Mouse (Mus musculus) layer of hippocampus, adult 2 months (tissue): ENCODE data around the gene Cks2. TPM values are rescaled to one million over a fixed set of nuclear protein-coding genes. Genes with fewer than 3 reads are reported as not detected.

ENCODE experiments used
- DNase-seq, 2 experiments: peaks; one replicate each; pipeline ENCODE4 v3.0.0; 2022; ENCODE audit warnings: low spot score in 2 of 2
- H3K27ac ChIP-seq: fragments of 200-600 bp; 2 replicates; pipeline ENCODE4 v1.8.1; 2022
- H3K4me3 ChIP-seq: fragments of 200-600 bp; 2 replicates; pipeline ENCODE4 v1.8.1; 2022; ENCODE audit warnings: mild to moderate bottlenecking
- CTCF ChIP-seq: fragments of 200-600 bp; conservative IDR thresholded peaks from 2 replicates; pipeline ENCODE4 v1.8.1; 2022; ENCODE audit warnings: antibody characterized with exemption, mild to moderate bottlenecking, moderate library complexity
- long read RNA-seq, 2 experiments: library from polyadenylated mRNA; stranded (forward); transcript quantifications; one replicate each; pipeline ENCODE4 v2.0.0; 2021; ENCODE audit warnings: borderline mapping rate in 2 of 2
- total RNA-seq, 2 experiments: library from RNA; stranded (reverse); gene quantifications; 2 replicates each; pipeline ENCODE4 v1.2.3; 2021

Gene Cks2
- total RNA-seq: 1 to 10 TPM; 1.9 to 2.8 TPM
- long read RNA-seq, experiment 1: 0 reads
- long read RNA-seq, experiment 2, partial matches to known transcripts: 0 of 2 reads
- long read RNA-seq, experiment 2, other reads (novel, unspliced or antisense): 0 of 2 reads

DNA sequence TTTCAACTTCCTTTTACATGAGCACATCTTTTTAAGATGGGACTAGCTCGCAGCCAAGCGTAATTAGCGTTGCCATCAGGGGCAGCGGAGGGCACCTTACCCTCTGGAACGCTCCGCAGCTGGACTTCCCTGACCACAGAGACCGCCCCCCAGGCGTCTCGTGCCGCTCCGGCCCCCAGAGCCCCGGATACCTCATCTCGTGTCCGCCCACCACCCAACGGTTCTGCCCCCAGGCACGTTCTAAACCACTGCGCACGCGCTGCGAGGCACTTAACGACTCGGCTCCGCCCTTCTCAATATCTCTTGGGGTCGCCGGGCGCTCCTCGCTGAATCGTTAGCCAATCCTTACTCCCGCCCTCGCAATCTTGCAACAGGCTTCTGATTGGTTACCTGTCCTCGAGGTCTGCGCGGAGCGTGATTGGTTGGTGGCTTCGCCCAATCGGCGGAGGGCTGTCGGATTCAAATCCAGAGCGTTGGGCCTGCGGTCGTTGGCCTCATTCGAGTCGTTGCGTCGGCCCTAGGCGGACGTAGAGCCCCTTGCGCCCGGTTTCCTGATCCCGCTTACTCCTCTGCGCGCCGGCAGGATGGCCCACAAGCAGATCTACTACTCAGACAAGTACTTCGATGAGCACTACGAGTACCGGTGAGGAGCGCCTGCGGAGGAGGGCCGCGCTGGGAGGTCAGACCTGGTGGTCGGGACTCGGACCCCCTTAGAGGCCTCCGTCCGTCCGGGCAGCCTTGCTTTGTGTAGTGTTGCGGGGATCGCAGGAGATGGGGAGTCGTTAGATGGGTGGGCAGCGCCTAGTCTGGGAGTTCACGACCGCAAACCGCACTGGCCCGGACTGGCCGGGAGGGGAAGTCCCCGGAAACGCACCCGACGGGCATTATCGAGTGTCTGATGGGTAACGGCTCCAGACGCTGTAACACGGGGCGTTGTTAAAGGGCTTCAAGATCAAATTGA lies at the start of gene Cks2:
TSS of gene Cks2 (plus strand) at position 404 of the 961 bp plus-strand sequence.
- 0 out of 2 replicates have a peak, but pooled peaks have one; percentile 3 for TF ChIP-seq CTCF
- peak; percentile 96 to 97 for DNase-seq
- peak within 1 kb of the TSS; percentile 83 for H3K27ac ChIP-seq
- peak within 1 kb of the TSS; percentile 64 for H3K4me3 ChIP-seq

DNA sequence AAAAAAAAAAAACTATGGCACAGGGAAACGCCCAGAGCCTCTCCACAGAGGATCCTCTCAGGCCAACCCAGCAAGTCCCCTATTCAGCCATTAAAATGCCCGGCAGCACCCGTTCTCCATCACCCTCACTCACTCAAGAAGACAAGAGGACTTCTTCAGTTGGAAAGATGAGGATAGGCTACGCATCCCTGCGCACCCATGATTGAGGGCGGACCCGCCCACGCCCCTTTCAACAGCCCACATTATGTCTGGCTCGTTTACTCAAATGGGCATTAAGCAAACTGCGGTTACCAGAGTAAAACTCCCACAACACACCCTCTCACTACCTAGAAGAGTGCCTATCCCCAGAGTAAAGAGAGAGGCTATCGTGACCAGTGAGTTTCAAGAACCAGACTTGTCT lies 49.6 kb upstream of the Cks2 start:
- H3K4me3 ChIP-seq: peak overlapping the region; percentile 55; the same call in 1 of the 2 replicates
- TF ChIP-seq CTCF: no peak
- peak overlapping the region; percentile 80 for H3K27ac ChIP-seq
- peak in 1 of 2 experiments; percentile 29 for DNase-seq

DNA sequence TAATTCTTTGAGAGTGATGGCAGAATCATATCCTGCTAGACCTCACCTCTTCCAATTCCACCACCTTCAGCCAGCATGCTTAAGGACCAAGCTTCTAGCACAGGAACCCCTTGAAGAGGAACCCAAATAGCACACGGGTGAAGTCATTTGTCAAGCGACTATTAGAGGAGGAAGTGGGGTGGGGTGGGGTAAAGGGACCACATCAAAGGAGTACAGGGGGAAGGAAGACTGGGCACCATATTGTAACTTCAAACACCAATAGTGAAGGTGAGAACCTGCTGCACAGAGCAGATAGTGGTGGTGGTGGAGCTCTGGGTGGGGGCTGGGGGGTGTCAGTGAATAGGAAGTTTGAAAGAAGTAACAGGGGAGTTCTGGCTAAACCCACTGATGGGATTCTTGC lies 47.0 kb upstream of the Cks2 start:
- no peak for DNase-seq
- Histone ChIP-seq H3K4me3 (no peak overlapping the region), H3K27ac (no peak overlapping the region)
- TF ChIP-seq CTCF: no peak

DNA sequence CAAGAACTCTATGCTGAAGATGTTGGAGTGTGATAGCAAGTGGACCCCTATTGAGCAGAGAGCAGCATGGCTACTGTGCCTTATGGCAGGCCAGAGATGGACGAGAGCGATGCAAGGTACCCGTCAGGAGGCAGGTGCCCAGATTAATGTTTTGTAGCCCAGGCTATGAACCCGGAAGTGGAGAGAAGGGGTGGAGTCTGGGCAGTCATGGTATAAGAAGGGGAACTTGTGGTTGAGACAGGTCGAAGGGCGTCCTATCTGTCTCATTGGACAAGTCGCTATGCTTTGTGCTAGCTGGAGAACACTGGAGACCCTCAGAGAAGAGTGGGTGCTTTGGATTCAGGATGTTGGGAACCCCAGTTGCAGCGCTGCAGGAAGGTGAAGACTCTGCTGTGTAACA lies 44.9 kb upstream of the Cks2 start:
- no peak for DNase-seq
- H3K4me3 ChIP-seq: no peak overlapping the region
- no peak for TF ChIP-seq CTCF
- H3K27ac ChIP-seq: no peak overlapping the region

DNA sequence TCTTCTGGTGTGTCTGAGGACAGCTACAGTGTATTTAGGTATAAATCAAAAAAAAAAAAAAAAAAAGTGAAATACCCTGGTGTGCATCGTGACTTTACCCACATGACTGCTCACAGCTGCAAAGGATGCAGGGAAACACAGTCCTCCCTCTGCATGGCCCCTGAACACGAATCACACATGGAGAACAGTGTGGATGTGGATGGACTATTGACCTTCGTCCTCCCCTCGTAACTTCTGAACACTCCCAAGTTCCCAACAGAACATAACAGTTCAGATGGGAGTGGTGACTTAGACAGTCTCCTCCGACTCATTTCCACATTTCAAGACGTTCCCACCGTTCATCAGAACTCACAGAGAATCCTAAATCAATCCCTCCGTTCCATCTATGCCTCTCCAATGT lies 42.3 kb upstream of the Cks2 start:
- peak overlapping the region; percentile 88 for H3K27ac ChIP-seq
- DNase-seq: no peak
- peak overlapping the region; percentile 45; the same call in 1 of the 2 replicates for H3K4me3 ChIP-seq
- peak; percentile 37 for TF ChIP-seq CTCF

DNA sequence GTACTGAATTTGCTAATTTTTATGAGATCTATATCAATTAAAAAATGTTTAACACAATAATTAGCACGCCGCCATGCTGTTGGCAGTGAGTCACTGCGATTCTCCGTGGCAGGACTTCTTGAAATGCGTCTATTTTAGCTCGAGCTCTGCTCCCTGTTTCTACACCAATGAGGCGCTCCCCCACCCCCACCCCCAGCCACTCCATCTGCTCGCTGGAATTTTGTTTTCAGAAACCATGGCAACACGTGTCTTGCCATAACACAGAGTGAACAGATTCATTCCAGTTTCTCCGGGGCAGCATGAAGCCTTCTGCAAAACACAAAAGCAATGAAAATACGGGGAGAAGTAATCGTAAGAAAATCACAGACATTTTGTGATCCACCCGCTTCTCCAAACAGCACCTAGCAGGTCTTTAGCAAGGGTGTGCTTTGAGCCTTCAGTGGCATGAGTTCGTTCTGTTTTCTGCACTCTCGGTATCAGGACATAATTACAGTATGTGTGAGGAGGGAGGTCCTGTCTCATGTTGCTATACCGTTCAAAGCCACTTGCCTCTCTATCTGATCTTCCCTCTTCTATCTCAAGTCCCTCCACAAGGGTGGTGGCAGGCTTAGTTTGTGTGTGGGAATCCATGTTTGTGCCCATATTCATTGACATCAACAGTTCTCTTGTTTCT lies 41.7 kb upstream of the Cks2 start:
- H3K27ac ChIP-seq: peak overlapping the region; percentile 88
- TF ChIP-seq CTCF: no peak
- peak; percentile 61 to 76 for DNase-seq
- peak overlapping the region; percentile 45 for H3K4me3 ChIP-seq

DNA sequence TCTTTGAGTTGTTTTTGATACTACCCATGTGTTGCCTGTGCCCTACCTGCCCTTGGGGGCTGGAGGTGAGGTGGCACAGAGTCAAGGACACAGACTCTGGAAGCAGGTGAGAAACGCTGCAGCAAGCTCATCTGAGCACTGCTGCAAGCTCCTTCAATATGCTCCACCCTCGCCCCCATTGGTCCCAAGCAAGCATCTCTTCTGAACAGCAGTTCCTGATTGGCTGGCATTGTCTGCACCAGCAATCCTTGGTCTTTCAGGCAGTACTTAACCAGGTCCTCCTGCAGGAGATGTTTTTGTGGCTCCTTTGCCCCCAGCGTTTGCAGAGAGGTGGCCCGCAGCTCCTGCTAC lies 41.2 kb upstream of the Cks2 start:
- H3K27ac ChIP-seq: peak overlapping the region; percentile 88
- H3K4me3 ChIP-seq: peak overlapping the region; percentile 45
- DNase-seq: peak; percentile 48 to 58
- no peak for TF ChIP-seq CTCF

DNA sequence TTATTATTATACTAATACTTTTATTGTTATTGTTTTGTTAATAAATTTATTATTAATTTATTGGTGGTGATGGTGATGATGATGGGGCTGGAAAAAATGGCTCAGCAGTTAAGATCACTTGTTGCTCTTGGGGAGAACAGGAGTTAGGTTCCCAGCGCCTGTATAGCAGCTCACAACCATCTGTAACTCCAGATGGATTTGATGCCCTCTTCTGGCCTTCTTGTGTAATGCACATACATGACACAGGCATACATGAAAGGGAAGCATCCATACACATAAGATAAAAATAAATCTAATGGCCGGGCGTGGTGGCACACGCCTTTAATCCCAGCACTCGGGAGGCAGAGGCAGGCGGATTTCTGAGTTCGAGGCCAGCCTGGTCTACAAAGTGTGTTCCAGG lies 35.8 kb upstream of the Cks2 start:
- peak; percentile 54 for TF ChIP-seq CTCF

DNA sequence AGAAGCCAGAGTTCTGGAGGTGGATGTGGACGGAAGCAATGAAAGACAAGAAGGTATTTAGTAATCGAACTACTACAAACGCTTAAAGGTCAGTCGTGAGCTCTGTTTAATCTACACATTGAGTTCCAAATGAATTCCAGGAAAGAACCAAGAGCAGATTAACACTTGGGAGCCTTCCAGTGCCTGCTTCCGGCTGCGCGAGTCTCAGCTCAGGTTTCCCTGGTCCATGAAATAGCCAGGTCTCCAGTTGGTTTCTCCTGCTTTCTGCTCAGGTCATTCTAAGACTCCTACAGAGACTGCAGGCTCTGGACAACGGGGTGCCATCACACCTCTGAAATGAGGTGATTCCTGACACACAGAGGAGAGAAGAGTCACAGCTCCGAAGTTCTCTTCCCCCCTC lies 34.0 kb upstream of the Cks2 start:
- H3K27ac ChIP-seq: no peak overlapping the region
- TF ChIP-seq CTCF: no peak
- no peak for DNase-seq
- H3K4me3 ChIP-seq: no peak overlapping the region

More for the DNA sequence above, 35.8 kb upstream of the Cks2 start:
- Histone ChIP-seq H3K27ac (no peak overlapping the region), H3K4me3 (no peak overlapping the region)
- DNase-seq: no peak

DNA sequence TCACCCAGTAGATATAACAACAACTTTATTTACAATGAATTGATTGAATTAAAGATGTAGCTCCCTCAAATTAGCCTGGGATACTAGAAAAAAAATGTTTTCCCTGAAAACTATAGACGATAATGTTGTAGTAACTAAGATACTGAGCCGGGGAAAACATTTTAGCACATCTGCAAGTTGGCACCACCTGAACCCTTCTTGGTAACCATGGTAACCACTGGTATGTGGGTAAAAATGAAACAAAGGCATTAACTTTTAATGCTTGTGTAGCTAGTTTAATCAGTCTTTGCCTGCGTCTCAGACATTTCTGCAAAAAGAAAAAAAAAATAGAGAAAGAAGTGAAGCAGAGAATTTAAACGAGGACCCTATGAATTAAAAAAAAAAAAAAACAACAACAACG lies 33.5 kb upstream of the Cks2 start:
- DNase-seq: no peak
- TF ChIP-seq CTCF: no peak
- H3K27ac ChIP-seq: no peak overlapping the region
- no peak overlapping the region for H3K4me3 ChIP-seq

DNA sequence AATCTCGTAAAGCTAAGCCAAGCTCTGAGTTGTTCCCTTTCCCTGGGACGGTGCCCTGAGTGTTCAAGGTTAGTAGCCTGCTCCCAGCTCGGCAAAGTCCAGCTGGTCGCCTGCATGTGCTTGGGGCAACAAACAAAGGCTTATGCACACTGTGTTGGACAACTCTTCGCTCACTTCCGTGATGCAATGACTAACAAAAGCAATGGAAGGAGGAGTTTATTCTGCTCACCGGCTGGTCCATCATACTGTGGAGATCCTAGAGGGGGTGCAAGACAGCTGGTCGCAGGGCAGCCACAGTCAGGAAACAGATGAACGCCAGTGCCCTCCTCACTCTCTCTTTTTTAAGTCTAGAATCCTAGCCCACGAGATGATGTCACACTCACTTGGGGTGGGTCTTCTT lies 29.2 kb upstream of the Cks2 start:
- no peak for TF ChIP-seq CTCF
- no peak overlapping the region for H3K4me3 ChIP-seq
- DNase-seq: no peak
- H3K27ac ChIP-seq: no peak overlapping the region

DNA sequence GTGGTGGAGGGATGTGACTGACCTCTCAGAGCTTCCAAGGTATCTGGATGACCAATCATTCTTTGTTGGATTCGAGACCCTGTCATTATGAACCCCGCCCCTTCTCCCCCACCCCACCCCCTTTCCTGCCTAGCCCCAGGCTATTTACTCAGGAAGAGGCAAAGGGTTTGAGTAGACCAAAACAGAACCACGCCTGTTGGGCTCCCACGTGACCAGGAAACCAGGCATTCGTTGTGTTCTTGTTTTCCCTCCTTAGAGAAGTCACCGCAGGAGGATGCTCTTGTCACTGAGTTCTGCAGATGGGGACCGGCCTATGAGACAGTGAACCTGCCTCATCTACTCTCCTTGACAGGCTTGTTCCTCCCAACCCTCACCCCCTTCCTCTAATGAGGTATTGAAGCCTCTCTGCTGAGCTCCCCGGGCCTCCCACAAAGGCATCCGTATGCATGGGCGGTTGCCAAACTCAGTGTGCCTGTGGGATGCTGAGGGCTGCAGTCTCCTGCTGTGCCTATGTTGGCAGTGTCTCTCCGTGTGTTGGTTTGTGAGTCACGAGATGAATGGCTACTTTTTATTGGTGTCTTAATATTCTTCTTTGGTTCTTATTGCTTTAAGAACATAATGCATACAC lies 28.5 kb upstream of the Cks2 start:
- H3K27ac ChIP-seq: peak overlapping the region; percentile 28; the same call in 1 of the 2 replicates
- TF ChIP-seq CTCF: no peak
- peak; percentile 85 for DNase-seq
- peak overlapping the region; percentile 17; the same call in 1 of the 2 replicates for H3K4me3 ChIP-seq

DNA sequence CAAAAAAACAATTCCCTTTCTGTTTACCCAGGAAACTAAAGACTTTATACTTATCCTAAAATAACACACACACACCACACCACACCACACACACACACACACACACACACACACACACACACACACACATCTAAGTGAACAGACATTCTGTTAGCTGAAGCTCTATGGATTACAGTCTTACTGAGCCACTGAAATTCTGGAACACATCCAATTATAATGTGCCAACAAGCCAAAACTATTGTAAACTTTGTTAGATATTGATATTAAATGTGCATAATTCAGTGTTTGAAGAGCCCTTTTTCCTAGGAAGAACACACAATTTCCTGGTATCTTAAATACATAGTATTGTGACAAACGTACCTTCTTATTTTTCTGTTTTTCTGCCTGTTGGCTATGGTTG lies 27.7 kb upstream of the Cks2 start:
- no peak overlapping the region for H3K4me3 ChIP-seq
- no peak for TF ChIP-seq CTCF
- DNase-seq: no peak
- no peak overlapping the region; the same call in 1 of the 2 replicates for H3K27ac ChIP-seq
